Mouse (Mus musculus): ENCODE results near the gene Unc5cl. TPM values are rescaled to one million over a fixed set of nuclear protein-coding genes. Genes with fewer than 3 reads are reported as not detected.

Gene Unc5cl
- total RNA-seq, 2 experiments from 2014 or later, result 1.3 TPM; not detected in 1

- no peak for DNase-seq (ENCODE audit: low spot score in 2 of 2)
Measured at GRCm38 (mm10) chr17:48588674-48589073, 134.0 kb downstream of the Unc5cl start.

Other genes with a start within 250 kb of the Unc5cl start
- under 1 TPM; 0.08 to 0.25 TPM for gene Trem1, start 222.1 kb upstream of the Unc5cl start, total RNA-seq (2021)
- gene Trem3, start 207.1 kb upstream of the Unc5cl start, total RNA-seq (2021), result 1 to 10 TPM in 1 of 2 experiments, under 1 TPM in 1; 0.92 to 1.5 TPM
- 1 to 10 TPM; 1.6 to 2.1 TPM for gene Treml4, start 190.6 kb upstream of the Unc5cl start, total RNA-seq (2021)
- 1 to 10 TPM in 1 of 2 experiments, under 1 TPM in 1; 0.87 to 1.2 TPM for gene Treml2, start 155.4 kb upstream of the Unc5cl start, total RNA-seq (2021)
- gene B430306N03Rik, start 138.8 kb upstream of the Unc5cl start, total RNA-seq (2021), result 1 to 10 TPM in 1 of 2 experiments, under 1 TPM in 1; 0.50 to 1.0 TPM
- gene Trem2, start 108.5 kb upstream of the Unc5cl start, total RNA-seq (2021), result 1 to 10 TPM; 2.1 to 3.1 TPM
- 1 to 10 TPM in 1 of 2 experiments, under 1 TPM in 1; 0.62 to 1.7 TPM for gene Treml1, start 95.0 kb upstream of the Unc5cl start, total RNA-seq (2021)
- gene Nfya, start 45.0 kb upstream of the Unc5cl start, total RNA-seq (2021), result 10 to 100 TPM; 28.3 to 35.4 TPM
- 10 to 100 TPM; 25.6 to 26.9 TPM for gene Oard1, start 44.9 kb upstream of the Unc5cl start, total RNA-seq (2021)
- 10 to 100 TPM in 1 of 2 experiments, 1 to 10 TPM in 1; 7.6 to 24.5 TPM for gene Apobec2, start 22.0 kb upstream of the Unc5cl start, total RNA-seq (2021)
- gene Tspo2, start 3.4 kb upstream of the Unc5cl start, total RNA-seq (2021), result 1 to 10 TPM; 2.8 to 5.5 TPM

Measured in adrenal gland, postnatal 4 days (tissue).